Mouse (Mus musculus) kidney, adult 8-10 months (tissue): ENCODE results near the gene Gas2.

Experiments
- DNase-seq, 2 experiments: peaks; one replicate each; pipeline ENCODE4 v3.0.0; 2022

Gas2 gene

DNA sequence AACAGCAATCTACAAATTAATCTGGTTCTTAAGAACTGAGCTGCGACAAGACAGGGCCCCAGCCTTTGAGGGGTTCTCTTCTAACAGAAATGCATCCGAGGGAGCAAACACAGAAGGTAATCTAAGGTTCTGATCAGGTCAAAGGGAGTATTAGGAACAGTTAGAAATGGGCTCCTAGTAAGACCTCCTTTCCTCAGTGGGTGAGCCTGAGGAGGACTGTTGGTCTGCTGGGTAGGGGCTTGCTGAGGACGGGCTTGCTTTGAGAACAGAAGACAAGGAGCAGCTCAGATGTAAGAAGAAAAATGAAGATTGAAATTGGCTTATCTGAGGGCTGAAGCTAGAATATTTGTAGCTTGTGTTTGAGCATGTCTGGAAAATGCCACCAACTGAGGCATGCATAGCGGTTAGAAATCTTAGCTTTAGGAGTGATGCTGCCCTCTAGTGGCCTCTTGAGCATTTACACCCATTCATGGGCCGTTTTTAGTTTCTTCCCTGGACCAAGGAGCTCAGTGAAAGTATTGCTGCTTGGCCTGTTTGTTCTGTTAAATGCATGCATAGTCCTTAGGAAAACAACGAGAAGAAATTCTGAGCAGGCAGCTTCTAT lies 110.5 kb downstream of the Gas2 start:
- DNase-seq: peak; percentile 4 to 23

DNA sequence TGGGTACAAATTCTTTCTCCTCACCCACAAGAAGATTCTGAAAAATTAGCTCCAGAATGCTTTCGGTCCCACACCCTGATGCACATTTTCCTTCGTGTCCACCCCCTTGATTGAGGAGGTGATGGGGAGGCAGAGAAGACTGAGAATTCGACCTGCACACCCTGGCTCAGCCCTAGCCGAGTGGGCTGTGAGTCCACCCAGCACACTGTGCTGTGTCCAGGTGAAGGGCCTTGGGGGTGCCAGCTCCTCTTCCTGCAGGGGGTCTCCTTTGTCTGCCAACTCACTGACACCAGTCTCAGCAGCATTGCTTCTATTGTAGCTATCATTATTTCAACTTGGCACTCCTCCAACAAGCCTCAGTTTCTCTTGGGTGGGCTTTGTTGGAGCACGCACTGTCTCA lies 111.3 kb downstream of the Gas2 start:
- DNase-seq: no peak

DNA sequence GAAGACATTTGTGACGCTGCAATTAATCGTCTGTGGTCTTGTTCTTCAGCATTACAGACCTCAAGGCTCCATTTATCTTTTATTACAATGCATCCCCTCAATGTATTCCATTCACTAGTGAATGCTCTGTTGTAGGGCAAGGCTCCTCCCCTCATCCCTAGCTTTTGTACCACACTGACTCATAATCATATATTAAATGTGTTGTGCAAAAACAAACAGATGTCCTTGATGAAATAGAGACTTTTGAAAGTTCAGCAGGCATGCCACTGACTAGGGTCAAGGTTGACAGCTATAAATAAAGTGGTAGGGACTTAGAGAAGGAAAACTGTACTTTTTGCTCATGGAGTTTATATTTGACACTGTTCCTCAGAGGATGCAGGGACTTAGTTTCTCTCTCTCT lies 111.7 kb downstream of the Gas2 start:
- DNase-seq: no peak

DNA sequence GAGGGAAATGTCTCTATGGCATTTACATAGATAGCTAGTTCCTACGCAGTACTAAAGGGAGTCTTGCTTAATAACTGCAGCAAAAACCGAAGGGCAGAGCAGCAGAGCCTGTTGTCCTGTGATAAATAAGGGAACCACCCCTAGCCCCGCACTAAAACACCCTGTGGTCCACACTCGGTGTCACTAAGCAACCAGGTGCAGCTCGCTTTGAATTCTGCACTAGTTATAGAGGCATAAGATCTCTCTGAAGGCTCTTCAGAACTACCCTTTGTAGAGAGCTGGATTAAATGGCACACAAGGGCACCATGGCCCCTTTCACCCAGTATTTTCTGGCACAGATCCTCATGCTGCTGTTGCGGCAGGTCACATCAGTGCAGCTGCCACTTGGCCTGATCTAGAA lies 113.4 kb downstream of the Gas2 start:
- DNase-seq: no peak

DNA sequence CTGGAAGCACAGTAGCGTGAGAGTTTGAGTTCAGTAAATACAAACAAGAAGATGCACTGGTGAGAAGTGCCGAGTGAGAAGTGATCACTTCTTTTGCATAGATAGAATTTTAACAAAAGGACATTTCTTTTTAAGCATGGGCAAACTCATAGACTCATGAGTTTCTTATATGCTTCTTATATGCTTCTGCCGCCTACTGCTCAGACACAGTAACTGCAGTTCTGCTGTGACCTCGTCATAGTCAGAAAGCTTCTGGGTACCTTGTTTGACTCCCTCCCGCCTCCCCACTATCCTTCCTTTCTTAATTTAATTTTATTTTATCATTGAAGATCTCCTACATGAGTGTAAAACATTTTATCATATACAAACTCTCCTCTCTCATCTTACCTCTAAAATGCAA lies 117.5 kb downstream of the Gas2 start:
- no peak for DNase-seq

DNA sequence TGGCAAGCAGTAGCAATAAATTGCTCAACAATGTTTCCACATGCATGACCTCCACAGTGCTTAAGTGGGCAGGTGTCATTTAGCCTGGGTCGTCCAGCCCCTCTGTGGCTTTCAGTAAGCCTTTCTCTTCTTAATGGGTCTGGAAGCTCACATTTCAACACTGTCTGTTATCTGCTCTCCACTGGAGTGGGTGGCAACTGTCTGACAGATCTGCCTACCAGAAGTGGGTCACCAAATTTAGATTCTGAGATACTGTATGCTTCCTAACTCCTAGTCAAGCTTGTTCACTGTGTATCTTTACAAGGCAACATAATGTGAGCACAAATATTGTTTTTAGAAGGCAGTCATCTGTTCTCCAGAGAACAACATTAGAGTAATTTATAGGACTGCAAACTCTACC lies 120.5 kb downstream of the Gas2 start:
- DNase-seq: no peak

DNA sequence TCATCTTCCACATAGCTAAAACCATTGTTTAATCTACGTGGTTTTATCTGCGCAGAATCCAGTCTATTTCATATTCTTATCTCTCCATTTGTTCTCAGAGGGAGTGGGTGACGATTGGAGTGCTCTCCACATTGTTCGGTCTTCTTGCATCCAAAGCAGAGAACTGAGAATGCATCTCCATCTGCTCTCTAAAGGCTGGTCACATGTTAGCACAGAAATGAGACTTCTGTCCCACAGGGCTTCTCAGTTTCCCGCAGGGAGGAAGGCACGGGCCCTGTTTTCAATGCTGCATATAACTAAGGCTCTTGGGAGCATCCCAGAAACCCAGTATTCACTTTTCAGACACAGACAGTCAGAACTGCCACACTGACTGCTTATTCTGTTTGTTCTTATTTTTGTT lies 123.9 kb downstream of the Gas2 start:
- no peak for DNase-seq

DNA sequence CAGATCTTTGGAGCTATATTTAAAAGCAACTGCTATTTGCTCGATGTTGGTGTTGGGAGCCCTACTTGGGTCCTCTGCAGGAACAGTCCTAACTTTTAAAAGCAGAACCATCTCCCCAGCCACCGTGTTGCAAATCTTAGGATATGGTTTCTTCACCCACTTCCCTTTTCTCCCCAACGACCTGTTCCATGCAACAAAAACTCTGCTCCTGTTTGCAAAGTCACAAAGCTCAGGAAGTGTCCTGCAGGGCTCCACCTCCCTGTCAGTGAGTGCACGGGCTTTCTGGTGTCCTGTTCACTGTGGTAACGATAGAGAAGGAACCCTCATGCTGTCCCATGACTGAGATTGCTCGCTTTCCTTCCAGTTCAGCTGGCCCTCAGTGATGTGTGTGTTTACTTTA lies 125.1 kb downstream of the Gas2 start:
- DNase-seq: no peak

DNA sequence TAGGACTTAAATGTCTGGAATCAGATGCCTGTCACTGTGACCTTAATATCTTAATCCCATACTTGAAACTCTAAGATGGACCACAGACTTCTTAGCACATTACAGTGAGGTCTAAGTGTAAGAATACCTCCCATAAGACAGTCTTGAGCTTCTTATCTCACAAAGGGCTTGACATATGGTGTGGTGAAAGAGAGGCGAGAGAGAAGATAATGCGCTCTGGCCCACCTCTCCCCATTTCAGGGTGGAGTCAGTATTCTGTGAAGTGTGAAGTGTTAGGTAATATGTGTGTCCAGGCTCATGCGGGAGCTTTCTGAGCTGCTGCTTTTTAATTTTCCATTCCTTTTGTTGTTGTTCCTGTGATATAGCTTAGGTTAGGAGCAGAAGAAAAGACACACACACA lies 129.2 kb downstream of the Gas2 start:
- DNase-seq: no peak

DNA sequence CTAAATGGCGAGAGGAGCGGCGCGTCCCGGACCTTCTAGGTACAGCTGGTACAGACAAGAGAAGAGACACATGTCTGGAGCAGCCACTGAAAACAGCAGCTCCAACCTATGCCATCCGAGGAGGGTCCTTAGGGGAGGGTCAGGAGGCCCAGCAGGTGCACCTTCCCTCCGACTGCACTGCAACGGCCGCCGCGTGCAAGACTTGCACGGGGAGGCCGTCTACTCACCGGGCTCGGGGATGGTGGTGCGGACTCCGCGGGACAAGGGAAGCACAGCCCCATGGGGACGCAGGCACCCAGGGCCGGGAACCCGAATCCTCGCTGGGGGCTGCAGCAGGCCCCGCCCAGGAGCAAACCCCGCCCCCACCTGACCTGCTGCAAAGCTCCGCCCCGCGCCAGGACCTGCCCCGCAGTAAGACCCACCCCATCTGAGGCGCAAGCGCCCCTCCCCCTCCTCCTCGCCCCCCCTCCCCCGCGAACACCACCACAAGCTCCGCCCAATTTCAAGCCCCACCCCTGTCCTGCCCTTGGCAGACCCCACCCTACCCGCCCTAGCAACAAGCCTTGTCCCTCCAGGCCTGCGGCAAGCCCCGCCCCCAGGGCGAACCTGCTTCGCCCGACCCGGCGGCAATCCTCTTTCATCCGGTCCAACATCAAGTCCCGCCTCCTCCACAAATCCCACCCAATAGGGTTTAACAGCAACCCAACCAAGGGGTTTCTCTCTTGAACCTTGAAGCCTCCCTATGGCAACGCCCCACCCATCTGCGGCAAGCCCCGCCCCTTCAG lies 143.9 kb downstream of the Gas2 start, which contains the start of gene Svip:
TSS of gene Svip (minus strand) at position 508 of the 785 bp plus-strand sequence.
- DNase-seq: peak; percentile 98 to 99

DNA sequence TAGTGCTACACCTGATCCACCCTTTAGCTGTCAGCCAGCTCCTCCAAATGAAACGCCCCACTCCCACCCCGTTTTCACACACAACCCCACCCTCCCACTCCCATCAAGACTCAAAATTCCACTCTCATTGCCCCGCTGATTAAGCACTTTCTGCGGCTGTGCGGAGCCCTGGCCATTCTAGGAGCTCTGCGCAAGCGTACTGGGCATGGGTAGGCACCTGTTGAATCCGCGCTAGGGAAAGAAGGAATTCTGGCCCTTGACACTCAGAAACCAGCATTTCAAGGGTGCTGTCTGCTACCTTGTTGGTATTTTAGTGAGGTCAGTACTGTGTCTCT lies 144.4 kb downstream of the Gas2 start:
- DNase-seq: no peak

DNA sequence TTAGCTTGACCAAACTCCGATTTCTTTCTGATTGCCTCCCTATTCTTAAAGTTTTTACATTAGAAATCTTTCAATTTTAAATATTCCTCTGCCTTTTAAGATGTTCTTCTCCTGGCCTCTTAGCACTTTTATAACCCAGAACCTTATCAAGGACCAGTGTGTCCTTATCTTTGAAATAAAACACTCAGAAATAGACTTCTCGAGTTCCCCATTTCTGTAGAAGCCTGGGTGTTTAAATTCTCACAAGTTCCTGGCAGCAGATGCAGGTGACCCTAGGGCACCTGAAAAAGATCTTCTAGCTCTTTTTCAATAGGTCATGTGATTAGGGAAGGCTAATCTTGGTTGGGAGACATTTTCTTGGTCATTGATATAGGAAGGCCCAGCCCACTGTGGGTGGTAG lies 145.3 kb downstream of the Gas2 start:
- no peak for DNase-seq

DNA sequence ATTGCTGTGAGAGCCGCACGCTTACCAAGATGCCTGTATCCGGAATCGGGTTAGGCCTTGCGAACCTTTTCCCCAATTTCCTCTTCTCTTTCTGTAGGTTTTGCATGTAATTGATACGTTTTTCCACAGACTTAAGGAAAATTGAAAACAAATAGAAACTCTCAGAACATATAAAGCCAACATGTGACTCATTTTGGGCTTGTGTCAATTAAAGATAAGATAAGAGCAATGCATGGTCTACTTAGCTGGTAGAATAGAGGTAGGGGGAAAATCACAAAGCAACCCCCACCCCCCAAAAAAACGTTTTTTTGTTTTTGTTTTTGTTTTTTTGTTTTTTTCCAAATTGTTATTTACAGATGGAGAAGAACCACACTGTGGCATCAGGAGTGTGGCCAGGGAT lies 151.6 kb downstream of the Gas2 start:
- DNase-seq: no peak

DNA sequence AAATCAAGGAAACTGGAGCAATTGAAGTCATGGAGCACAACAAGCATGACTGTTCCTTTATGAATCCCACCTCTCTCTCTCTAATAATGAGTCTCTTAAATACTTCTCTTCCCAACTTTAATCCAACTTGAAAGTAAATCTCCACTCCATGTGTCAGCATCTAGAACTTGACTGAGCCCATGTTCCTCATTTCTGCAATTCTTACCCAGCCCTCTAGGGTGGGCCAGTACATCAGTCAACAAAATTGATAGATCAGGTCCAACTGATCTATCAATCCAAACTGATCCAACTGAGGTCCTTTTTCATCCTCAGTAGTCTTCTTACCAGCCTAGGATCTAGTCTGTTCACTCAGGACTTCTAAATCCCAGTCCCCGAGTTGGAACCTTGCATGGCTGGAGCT lies 153.4 kb downstream of the Gas2 start:
- DNase-seq: no peak

DNA sequence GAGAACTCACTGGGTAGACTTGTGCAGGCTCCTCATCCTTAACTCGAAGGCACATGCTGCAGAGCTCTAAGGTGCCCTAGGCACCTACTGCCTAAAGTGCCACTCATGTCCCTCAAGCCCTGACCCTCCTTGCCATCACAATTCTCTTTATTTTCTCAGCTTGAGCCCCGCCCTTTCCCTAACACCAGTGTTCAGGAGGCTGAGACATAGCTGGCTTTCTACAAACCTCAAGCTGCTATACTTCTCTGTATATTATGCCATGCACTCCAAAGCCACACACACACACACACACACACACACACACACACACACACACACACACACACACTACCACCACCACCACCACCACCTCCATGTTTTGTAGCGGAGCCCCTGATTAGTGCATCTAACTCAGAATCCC lies 153.8 kb downstream of the Gas2 start, which contains the start of gene 1700015G11Rik:
TSS of gene 1700015G11Rik (minus strand) at position 101 of the 400 bp plus-strand sequence.
- no peak for DNase-seq

DNA sequence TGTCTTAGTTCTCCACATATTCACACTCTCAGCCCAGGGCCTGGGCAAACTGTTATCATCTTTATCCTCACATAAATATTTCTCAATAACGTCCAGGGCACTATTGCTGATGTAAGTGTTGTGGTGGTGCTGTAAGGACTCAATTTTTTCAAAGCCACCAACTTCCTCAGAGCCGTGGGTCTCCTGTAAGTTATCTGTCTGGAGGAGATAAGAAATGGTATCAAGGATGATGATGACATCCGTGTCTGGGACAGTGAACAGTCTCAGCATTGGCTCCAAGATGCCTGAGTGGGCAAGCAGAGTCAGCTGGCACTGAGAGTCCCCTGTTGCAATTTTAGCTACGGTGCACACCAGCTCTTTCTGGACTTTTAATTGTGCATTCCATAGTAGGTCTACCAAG lies 160.2 kb downstream of the Gas2 start:
- DNase-seq: no peak

DNA sequence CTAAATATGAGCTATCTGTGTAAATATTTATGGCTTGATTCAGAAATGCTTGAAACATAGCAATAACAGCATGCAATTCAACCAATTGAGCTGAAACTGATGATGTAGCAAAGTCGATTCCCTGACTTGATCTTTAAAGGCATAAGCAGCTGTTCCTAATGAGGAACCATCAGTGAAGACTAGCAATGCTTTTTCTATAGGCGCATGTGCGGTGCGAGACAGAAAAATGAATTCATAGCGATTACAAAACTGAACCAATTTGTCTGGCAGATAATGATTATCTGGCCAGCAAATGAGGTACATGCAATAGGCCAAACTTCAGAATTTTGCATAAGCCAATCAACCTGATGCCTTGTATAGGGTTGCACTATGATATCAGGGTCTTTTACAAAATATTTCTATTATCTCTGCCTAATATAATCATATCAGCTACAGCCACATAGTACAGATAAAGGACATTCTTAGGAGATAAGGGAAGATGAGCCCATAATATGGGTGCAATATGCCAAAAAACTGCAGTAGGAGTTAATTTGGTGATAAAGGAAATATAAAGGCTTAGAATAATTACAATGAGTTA lies 162.3 kb downstream of the Gas2 start:
- no peak for DNase-seq

DNA sequence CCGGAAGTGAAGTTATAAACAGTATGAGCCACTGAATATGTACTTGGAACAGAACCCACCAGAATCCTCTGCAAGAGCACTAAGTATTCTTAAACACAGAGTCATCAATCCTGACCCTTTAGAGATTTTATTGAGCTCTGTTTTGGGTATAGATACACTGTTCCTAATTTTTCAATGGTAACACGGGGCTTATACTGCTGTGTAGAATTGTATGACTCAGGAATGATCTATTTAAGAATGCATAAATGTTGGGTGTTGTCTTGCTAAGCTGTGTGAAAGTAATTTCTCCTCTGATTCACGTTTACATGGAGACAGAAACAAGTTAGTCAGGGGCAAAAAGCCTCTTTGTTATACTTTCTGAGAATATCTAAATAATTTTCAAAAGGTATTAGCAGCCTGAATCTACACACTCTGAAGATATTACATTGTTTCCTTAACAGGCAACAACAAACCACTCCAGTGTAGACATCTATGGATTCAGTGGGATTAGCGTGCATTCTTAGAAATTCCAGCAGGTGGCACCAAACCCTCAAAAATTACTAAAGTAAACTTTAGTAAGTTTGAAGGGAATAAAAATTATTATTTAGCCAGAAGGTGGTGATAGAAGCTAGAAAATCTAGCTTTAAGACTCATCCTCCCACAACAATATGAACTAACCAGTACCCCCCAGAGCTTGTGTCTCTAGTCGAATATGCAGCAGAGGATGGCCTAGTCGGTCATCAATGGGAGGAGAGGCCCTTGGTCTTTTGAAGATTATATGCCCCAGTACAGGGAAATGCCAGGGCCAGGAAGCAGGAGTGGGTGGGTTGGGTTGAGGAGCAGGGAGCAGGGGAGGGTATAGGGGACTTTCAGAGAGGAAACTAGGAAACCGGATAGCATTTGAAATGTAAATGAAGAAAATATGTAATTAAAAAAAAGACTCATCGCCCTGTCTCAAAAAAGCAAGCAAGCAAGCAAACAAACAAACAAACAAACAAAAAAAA lies 176.1 kb downstream of the Gas2 start:
- peak; percentile 4 to 17 for DNase-seq
